Mouse (Mus musculus): Measurements from ENCODE around the gene Jmjd1c.

DNA sequence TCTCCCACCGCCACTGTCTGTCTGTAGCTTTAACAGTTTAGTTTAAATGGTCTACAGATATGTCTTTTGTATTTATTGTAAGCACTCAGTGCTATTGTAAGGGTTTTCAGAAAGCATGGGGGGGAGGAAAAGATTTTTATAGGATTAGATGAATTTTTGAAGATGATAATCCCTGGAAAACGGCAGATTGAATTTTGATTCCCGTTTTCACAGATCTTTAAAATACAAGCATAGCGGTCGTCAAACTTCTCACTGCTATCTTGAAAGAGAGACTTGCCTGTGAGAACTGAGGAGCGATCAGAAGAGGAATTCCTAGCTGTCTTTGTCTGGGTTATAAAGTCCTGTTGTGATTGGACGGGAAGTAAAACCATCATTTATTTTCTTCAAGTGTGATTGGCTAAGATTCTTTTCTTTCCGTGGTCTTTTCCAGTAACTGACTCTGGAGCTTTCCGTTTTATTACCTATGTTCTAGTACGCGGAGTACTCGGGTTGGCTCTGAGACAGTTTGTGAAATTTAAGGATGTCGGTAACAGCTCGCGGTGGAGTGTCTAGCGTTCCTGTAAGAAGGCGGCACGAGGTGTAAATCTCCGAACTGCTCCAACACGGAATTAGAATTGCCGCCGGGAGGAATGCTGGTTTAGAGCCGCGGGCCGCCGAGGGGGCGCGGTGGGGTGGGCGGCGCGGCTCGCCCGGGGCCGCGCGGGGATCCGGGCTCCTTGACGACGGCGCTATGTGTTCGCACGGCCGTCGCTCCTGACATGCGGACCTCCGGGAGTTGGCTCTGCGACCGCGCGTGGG, 30.3 kb downstream of the Jmjd1c start:
- no peak for TF ChIP-seq MAX (IDR thresholded peaks at IDR 0.05)
- TF ChIP-seq CTCF (IDR thresholded peaks at IDR 0.05; ENCODE audit: control insufficient read depth, insufficient read depth, insufficient read length) = no peak
- no peak for TF ChIP-seq MYOD1 (IDR thresholded peaks at IDR 0.05; ENCODE audit: control insufficient read depth, insufficient read length, low read depth)
